Mouse (Mus musculus): ENCODE measurements around the gene Dag1. TPM values are rescaled to one million over a fixed set of nuclear protein-coding genes. Genes with fewer than 3 reads are reported as not detected.
A peak's percentile ranks its signal among the peaks of the same experiment; 100 is the strongest.
"Not testable (repeated sequence)": the region's sequence is repeated elsewhere in the genome, so short reads cannot be mapped to it uniquely, and the experiment has no call there.

Gene Dag1
- polyA plus RNA-seq, 1 experiment from 2014 or later: 336 TPM

DNA sequence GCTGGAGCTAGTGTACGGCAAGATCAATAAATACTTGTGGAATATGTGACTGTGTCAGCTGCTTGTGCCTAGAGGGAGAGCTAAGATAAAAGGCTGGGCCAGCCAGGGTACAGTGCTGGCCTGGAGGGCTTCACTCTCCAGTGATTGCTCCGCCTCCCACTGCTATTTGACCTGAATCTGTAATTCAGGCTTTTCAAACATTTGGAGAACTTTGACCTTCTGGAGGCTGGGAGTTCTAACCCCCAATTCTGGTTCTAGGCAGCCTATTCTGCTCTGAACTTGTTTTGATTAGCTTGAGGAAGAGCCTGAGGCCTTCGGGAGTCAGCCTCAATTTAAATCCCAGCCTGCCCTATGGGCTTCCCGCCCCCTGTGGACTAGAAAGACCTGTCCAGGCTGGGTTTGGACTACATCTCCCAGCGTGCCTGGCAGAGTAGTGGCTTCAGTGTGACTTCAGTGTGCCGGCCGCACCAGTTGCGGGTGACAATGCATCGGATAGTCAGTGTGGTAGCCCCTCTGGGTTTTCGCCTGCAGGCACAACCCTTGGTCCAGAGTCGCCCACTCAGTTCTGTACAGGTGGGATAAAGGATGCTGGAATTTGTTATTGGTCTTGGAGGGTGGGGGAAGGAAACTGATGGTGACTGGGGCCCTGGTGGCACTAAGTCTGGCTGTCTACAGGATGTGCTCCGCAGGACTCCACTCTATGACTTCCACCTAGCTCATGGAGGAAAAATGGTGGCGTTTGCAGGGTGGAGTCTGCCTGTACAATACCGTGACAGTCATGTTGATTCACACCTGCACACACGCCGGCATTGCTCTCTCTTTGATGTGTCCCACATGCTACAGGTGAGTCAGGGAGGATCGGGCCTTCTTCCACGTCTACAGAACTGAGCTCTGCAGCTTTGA is 32.9 kb upstream of the Dag1 start, which contains the start of gene Amt:
Amt (plus strand) TSS at position 401 of the 903 bp plus-strand sequence.
- ATAC-seq: no peak
- in situ Hi-C loops (cut with MboI; ENCODE audit: low pct_unique_long_range_greater_than_20kb): loop anchor here (5.0 kb wide), 1 partner anchor 116 kb away; no protein-coding TSS in a partner anchor
- H3K27me3 ChIP-seq: no peaks in the 10 kb centered on the region
- no peak for DNase-seq (ENCODE audit: low read depth, low spot score)
- ChIA-PET POLR2A (no interaction called here), CTCF (interaction anchor here (1.1 to 1.3 kb wide), 2 partner anchors 21 to 87 kb away, joined by 3 read pairs; no protein-coding TSS in a partner anchor)
- no peak for TF ChIP-seq CTCF (IDR thresholded peaks at IDR 0.05)

DNA sequence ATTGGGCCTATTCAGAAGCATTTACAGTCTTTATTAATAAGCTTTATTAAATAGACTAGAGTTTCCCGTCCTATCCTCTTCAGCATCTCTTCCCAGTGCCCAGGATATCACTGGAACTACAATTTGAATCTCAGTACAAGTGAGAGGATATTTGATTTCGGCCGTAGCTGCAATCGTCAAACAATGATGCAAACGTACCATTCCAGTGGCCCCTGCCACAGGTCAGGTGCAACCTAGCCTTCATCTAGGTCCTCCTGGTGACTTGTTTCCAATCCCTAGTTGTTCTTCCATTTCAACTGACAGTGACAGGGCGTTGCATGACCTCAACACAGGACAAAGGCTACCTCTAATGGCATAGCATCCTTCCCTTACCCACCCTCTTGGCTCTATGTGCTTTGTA is 27.0 kb upstream of the Dag1 start:
- in situ Hi-C loops (cut with MboI; ENCODE audit: low pct_unique_long_range_greater_than_20kb): no loop called here
- no peaks in the 10 kb centered on the region for H3K27me3 ChIP-seq
- TF ChIP-seq CTCF (IDR thresholded peaks at IDR 0.05): no peak
- DNase-seq (ENCODE audit: low read depth, low spot score) (no peak), ATAC-seq (no peak)
- ChIA-PET CTCF (interaction anchor here (0.6 to 1.4 kb wide), 3 partner anchors 12 to 26 kb away, joined by 3 read pairs; no protein-coding TSS in a partner anchor), POLR2A (interaction anchor here (1.1 kb wide), 1 partner anchor 212 kb away, joined by 5 read pairs; no protein-coding TSS in a partner anchor)

DNA sequence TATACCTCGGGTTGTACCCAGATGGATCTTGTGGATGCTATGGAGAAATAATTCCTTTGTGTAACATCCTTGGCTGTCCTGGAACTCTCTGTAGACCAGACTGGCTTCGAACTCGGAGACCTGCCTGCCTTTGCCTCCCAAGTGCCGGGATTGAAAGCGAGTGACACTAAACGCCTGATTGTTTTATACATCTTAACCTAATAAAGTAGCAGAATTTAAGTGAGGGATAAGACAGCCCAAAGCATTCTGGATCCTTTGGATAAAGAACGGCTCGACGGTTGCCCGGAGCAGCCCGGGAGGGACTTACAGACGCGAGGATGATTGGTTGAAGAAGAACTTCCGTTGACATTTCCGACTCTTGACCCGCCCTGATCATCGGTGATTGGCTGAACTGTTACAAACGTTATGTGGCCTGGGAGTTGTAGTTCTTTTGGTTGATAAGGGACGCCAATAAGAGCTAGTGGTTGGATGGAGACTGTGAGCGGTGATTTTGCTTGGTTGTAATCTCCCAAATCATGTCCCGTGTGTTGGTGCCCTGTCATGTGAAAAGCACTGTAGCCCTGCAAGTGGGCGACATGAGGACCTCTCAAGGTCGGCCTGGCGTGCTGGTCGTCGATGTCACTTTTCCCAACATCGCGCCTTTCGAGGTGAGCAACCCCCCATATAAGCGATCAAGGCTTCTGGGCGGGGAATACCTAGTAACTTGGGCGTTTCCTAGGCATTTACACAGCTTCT is 26.4 kb upstream of the Dag1 start, which contains the start of gene Nicn1:
Nicn1 (plus strand) TSS at position 414 of the 735 bp plus-strand sequence.
- ATAC-seq (peak; percentile 98), DNase-seq (ENCODE audit: low read depth, low spot score) (peak; percentile 84)
- no peak for TF ChIP-seq CTCF (IDR thresholded peaks at IDR 0.05)
- in situ Hi-C loops (cut with MboI; ENCODE audit: low pct_unique_long_range_greater_than_20kb): no loop called here
- ChIA-PET POLR2A (interaction anchor here (0.6 to 1.1 kb wide), 3 partner anchors 26 to 212 kb away, joined by 3 to 5 read pairs (median 4); no protein-coding TSS in a partner anchor), CTCF (interaction anchor here (0.6 to 1.4 kb wide), 2 partner anchors 14 to 26 kb away, joined by 3 read pairs; no protein-coding TSS in a partner anchor)
- no peaks in the 10 kb centered on the region for H3K27me3 ChIP-seq

DNA sequence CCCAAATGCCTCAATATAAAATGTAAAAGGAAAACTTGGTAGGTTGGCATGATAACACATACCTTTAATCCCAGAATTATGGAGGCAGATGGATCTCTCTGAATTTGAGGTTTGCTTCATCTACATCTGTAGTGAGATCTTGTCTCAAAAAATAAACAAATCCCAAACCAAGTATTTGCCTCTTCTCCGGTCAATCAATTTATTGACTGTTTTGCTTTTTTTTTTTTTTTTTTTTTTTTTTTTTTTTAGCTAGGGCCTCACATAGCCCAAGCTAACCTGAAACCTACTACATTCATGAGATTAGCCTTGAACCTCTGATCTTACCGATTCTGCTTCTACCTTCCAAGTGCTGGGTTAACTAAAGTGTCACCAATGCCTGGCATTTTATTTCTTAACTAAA is 25.6 kb upstream of the Dag1 start:
- ATAC-seq: no peak
- H3K27me3 ChIP-seq: no peaks in the 10 kb centered on the region
- no peak for TF ChIP-seq CTCF (IDR thresholded peaks at IDR 0.05)
- in situ Hi-C loops (cut with MboI; ENCODE audit: low pct_unique_long_range_greater_than_20kb): loop anchor here (5.0 kb wide), 1 partner anchor 192 kb away; no protein-coding TSS in a partner anchor
- ChIA-PET CTCF (no interaction called here), POLR2A (interaction anchor here (0.6 to 0.7 kb wide), 2 partner anchors 25 to 202 kb away, joined by 3 to 4 read pairs; no protein-coding TSS in a partner anchor)
- no peak for DNase-seq (ENCODE audit: low read depth, low spot score)

DNA sequence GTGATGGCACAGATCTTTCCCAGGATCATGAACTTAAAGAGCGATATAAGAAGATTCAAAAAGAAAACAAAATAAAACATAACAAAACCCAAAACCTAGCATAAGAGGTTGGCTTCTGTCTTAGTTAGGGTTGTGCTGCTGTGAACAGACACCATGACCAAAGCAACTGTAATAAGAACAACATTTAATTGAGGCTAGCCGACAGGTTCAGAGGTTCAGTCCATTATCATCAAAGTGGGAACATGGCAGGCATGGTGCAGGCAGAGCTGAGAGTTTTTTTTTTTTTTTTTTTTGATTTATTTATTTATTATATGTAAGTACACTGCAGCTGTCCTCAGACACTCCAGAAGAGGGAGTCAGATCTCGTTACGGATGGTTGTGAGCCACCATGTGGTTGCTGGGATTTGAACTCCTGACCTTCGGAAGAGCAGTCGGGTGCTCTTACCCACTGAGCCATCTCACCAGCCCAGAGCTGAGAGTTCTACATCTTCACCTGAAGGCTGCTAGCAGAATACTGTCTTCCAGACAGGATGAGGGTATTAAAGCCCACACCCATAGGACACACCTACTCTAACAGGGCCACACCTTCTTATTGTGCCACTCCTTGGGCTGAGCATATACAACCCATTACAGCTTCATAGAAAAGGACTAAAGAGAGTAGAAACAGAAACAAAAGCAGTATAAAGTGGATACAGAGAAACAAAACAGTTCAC is 23.9 kb upstream of the Dag1 start:
- POLR2A ChIA-PET; ATAC-seq; DNase-seq (ENCODE audit: low read depth, low spot score); H3K27me3 ChIP-seq: not testable (repeated sequence)
- CTCF ChIA-PET: interaction anchor here (1.6 kb wide), 1 partner anchor 123 kb away, joined by 3 read pairs; no protein-coding TSS in a partner anchor
- in situ Hi-C loops (cut with MboI; ENCODE audit: low pct_unique_long_range_greater_than_20kb): loop anchor here (5.0 kb wide), 1 partner anchor 190 kb away; no protein-coding TSS in a partner anchor

DNA sequence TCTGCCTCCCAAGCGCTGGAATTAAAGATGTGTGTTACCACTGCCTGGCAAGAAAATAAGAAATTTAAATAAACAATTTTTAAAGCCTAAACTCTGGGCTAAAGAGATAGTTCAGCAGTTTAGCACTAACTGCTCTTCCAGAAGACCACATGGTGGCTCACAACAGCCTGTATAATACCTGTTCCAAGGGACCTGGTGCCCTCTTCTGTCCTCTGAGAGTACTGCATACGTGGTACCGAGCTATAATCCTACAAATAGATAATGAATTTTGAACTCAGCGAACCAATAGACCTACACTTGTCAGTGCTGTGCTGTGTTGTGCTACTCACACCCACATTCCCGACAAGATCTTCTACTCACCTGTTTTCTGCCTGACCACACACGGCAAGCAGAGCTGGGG is 20.7 kb upstream of the Dag1 start:
- H3K27me3 ChIP-seq: no peaks in the 10 kb centered on the region
- ATAC-seq (peak; percentile 67), DNase-seq (ENCODE audit: low read depth, low spot score) (no peak)
- in situ Hi-C loops (cut with MboI; ENCODE audit: low pct_unique_long_range_greater_than_20kb): loop anchor here (5.0 kb wide), 1 partner anchor 147 kb away; no protein-coding TSS in a partner anchor
- POLR2A ChIA-PET: interaction anchor here (0.7 to 0.8 kb wide), 2 partner anchors 9 to 189 kb away, joined by 3 to 5 read pairs; no protein-coding TSS in a partner anchor
- TF ChIP-seq CTCF (IDR thresholded peaks at IDR 0.05): peak; percentile 87
- CTCF ChIA-PET: interaction anchor here (0.8 to 2.6 kb wide), 16 partner anchors 9 to 193 kb away, joined by 3 to 20 read pairs (median 4); partner anchors contain the start of gene Dag1

DNA sequence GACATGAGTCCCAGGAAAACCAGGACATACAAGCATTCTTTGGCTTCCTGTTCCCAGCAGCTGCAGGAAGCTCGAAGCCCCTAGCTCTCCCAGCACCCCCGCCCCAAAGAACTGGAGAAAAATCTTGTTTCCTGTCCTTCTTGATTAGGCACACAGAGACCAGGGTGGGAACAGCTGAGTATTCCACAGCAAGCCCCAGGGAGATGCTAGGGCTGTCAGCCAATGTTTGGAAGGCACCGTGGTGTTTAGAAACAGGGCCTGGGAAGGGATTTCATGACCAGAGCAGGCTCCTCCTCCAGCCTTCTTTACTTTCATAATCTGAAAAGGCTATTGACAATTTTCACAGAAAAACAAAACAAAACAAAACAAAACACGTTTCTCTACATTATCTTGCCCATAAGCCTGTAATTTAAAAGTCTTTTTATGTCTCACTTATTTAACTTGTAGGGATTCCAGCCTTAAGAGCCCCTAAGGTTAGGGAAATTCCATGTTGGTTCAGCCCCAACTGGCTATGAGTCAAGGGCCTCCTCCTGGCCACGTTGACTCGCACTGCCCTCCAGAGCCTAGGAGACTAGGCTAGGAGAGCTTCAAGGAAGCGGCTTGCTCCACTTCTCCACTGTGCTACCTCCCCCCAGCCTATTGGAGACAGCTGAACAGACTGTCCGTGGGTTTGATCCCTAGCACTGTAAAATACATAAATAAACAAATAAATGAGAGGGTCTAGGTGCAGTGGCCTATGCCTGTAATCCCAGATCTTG is 16.5 kb upstream of the Dag1 start:
- DNase-seq (ENCODE audit: low read depth, low spot score): no peak
- in situ Hi-C loops (cut with MboI; ENCODE audit: low pct_unique_long_range_greater_than_20kb): loop anchor here (5.0 kb wide), 1 partner anchor 143 kb away; no protein-coding TSS in a partner anchor
- no peak for TF ChIP-seq CTCF (IDR thresholded peaks at IDR 0.05)
- ChIA-PET POLR2A (no interaction called here), CTCF (interaction anchor here (0.9 to 1.7 kb wide), 3 partner anchors 15 to 185 kb away, joined by 3 to 4 read pairs (median 3); no protein-coding TSS in a partner anchor)
- peak; percentile 69 for ATAC-seq
- H3K27me3 ChIP-seq: no peaks in the 10 kb centered on the region

DNA sequence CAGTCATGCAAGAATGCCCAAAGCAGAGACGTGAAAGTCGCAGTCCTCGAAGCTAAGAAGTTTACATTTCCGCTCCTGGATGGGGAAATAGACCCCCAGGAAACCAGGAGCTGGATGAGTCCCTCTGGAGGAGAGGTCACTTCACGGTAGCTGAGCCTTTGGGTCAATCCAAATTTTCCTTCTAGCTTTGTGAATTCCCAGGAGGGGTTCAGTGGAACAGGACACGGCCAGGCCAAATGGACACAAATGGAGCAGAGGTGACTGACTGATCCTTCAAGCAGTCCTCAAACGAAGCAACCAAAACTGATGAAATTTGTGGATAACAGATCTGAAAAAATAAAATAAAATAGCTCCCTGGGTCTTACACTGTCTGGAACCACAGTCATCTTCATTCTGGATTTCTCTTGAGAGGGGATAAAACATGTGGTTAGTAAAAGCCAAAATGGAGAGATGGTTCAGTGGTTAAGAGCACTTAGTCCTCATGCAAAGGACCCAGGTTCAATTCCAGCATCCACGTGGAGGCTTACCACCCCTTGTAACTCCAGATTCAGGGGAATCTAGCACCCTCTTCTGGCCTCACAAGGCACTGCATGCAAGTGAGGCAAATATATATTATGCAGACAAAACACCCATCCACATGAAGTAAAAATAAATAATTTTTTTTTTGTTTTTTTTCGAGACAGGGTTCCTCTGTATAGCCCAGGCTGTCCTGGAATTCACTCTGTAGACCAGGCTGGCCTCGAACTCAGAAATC is 15.1 kb upstream of the Dag1 start:
- H3K27me3 ChIP-seq: no peaks in the 10 kb centered on the region
- POLR2A ChIA-PET: interaction anchor here (0.6 kb wide), 1 partner anchor 39 kb away, joined by 3 read pairs; no protein-coding TSS in a partner anchor
- in situ Hi-C loops (cut with MboI; ENCODE audit: low pct_unique_long_range_greater_than_20kb): loop anchor here (5.0 kb wide), 1 partner anchor 77 kb away; no protein-coding TSS in a partner anchor
- ATAC-seq: no peak
- CTCF ChIA-PET: interaction anchor here (0.6 to 1.7 kb wide), 5 partner anchors 14 to 183 kb away, joined by 3 read pairs; no protein-coding TSS in a partner anchor
- TF ChIP-seq CTCF (IDR thresholded peaks at IDR 0.05): peak; percentile 83
- no peak for DNase-seq (ENCODE audit: low read depth, low spot score)

Measured in Patski (cell line).